Mouse (Mus musculus) intestine, postnatal 0 days (tissue): ENCODE data around the gene St3gal5. TPM values are rescaled to one million over a fixed set of nuclear protein-coding genes. Genes with fewer than 3 reads are reported as not detected.

ENCODE experiments used
- ATAC-seq: fragments of 200-750 bp; cut with Nextera tagmentation; 2 replicates; pipeline ENCODE4 v1.8.0; 2017; ENCODE audit warnings: mild to moderate bottlenecking, moderate TSS enrichment, moderate library complexity
- H3K27ac ChIP-seq: fragments of 300-500 bp; sonication (generic); 2 replicates; pipeline ENCODE4 v1.5.1; 2014; ENCODE audit warnings: mild to moderate bottlenecking, low read depth, low read length, moderate library complexity
- H3K27me3 ChIP-seq: fragments of 300-500 bp; sonication (generic); replicated peaks from 2 replicates; pipeline ENCODE4 v1.6.1; 2014; ENCODE audit warnings: low read length, mixed read lengths; ENCODE audit not compliant: control insufficient read depth, insufficient read depth
- H3K36me3 ChIP-seq: fragments of 300-500 bp; sonication (generic); 2 replicates; pipeline ENCODE4 v1.6.1; 2014; ENCODE audit warnings: mild to moderate bottlenecking, moderate library complexity; ENCODE audit not compliant: control insufficient read depth, insufficient read depth
- H3K4me1 ChIP-seq: fragments of 300-500 bp; sonication (generic); replicated peaks from 2 replicates; pipeline ENCODE4 v1.6.1; 2014; ENCODE audit warnings: antibody characterized with exemption, low read length, mixed read lengths; ENCODE audit not compliant: control insufficient read depth, insufficient read depth
- H3K4me2 ChIP-seq: fragments of 300-500 bp; sonication (generic); replicated peaks from 2 replicates; pipeline ENCODE4 v1.6.1; 2014; ENCODE audit warnings: low read depth, mild to moderate bottlenecking, moderate library complexity
- H3K4me3 ChIP-seq: fragments of 300-500 bp; sonication (generic); 2 replicates; pipeline ENCODE4 v1.5.1; 2014; ENCODE audit warnings: low read depth, low read length
- H3K9ac ChIP-seq: fragments of 300-500 bp; sonication (generic); 2 replicates; pipeline ENCODE4 v1.6.1; 2014; ENCODE audit warnings: mild to moderate bottlenecking, low read depth, low read length
- H3K9me3 ChIP-seq: fragments of 300-500 bp; sonication (generic); 2 replicates; pipeline ENCODE4 v1.6.1; 2016; ENCODE audit warnings: mixed run types; ENCODE audit not compliant: control insufficient read depth
- CTCF ChIP-seq: sonication (generic); IDR thresholded peaks from 2 replicates; pipeline ENCODE4 v1.5.1; 2016; ENCODE audit warnings: low read depth, mild to moderate bottlenecking, control low read depth, antibody characterized with exemption, moderate library complexity
- WGBS: fragments of 180-500 bp; shearing (Covaris S2); extraction: QIAGEN DNeasy Blood & Tissue Kit; methylation state at CpG from one replicate; pipeline ENCODE4 v1.1.7; 2014; 5-methylcytosine and 5-hydroxymethylcytosine counted together
- polyA plus RNA-seq: library from polyadenylated mRNA; unstranded; fragments of >200 nt; fragmentation: Nextera tagmentation; extraction: Ambion mirVana; gene quantifications from 2 replicates; pipeline ENCODE4 v1.2.1, GENCODE M21; 2015

St3gal5 gene
- polyA plus RNA-seq, 1 experiment from 2014 or later = 69.0 TPM

GRCm38 (mm10) chr6:72099281-72099680, 1.9 kb downstream of the St3gal5 start:
- Histone ChIP-seq H3K9ac (no peak overlapping the region), H3K27me3 (no peaks in the 10 kb centered on the region), H3K4me2 (peak overlapping the region; percentile 98), H3K4me3 (no peak overlapping the region), H3K27ac (no peak overlapping the region), H3K36me3 (no peaks in the 10 kb centered on the region), H3K4me1 (no peaks in the 10 kb centered on the region), H3K9me3 (no peaks in the 10 kb centered on the region)
- 81% methylated on average over 3 of the region's 3 CpGs for WGBS
- no peak for TF ChIP-seq CTCF
- no peak for ATAC-seq

GRCm38 (mm10) chr6:72100171-72100570, 2.8 kb downstream of the St3gal5 start:
- WGBS = 55% methylated on average over 5 of the region's 5 CpGs
- Histone ChIP-seq H3K27me3 (no peaks in the 10 kb centered on the region), H3K36me3 (no peaks in the 10 kb centered on the region), H3K9me3 (no peaks in the 10 kb centered on the region), H3K4me2 (no peak overlapping the region), H3K4me3 (no peak overlapping the region), H3K4me1 (no peaks in the 10 kb centered on the region), H3K27ac (no peak overlapping the region), H3K9ac (no peak overlapping the region)
- no peak for ATAC-seq
- TF ChIP-seq CTCF = no peak

GRCm38 (mm10) chr6:72100939-72101338, 3.5 kb downstream of the St3gal5 start:
- H3K36me3 ChIP-seq = no peaks in the 10 kb centered on the region
- no peak overlapping the region for H3K27ac ChIP-seq
- H3K4me3 ChIP-seq = no peak overlapping the region
- 71% methylated on average over 8 of the region's 8 CpGs for WGBS
- no peaks in the 10 kb centered on the region for H3K9me3 ChIP-seq
- H3K9ac ChIP-seq = no peak overlapping the region
- no peaks in the 10 kb centered on the region for H3K4me1 ChIP-seq
- no peak for TF ChIP-seq CTCF
- H3K4me2 ChIP-seq = no peak overlapping the region
- ATAC-seq = no peak
- H3K27me3 ChIP-seq = no peaks in the 10 kb centered on the region

GRCm38 (mm10) chr6:72101386-72101785, 4.0 kb downstream of the St3gal5 start:
- WGBS = 50% methylated on average over 4 of the region's 4 CpGs
- H3K4me2 ChIP-seq = no peak overlapping the region
- no peaks in the 10 kb centered on the region for H3K27me3 ChIP-seq
- H3K27ac ChIP-seq = no peak overlapping the region
- H3K9ac ChIP-seq = no peak overlapping the region
- TF ChIP-seq CTCF = no peak
- no peaks in the 10 kb centered on the region for H3K4me1 ChIP-seq
- H3K4me3 ChIP-seq = no peak overlapping the region
- no peak for ATAC-seq
- no peaks in the 10 kb centered on the region for H3K36me3 ChIP-seq
- no peaks in the 10 kb centered on the region for H3K9me3 ChIP-seq

GRCm38 (mm10) chr6:72102066-72102465, 4.7 kb downstream of the St3gal5 start:
- WGBS = 38% methylated on average over 5 of the region's 5 CpGs
- no peaks in the 10 kb centered on the region for H3K36me3 ChIP-seq
- no peak overlapping the region for H3K9ac ChIP-seq
- no peak for ATAC-seq
- no peak overlapping the region for H3K4me3 ChIP-seq
- H3K4me1 ChIP-seq = no peaks in the 10 kb centered on the region
- H3K4me2 ChIP-seq = no peak overlapping the region; the same call in 1 of the 2 replicates
- no peaks in the 10 kb centered on the region for H3K27me3 ChIP-seq
- no peak for TF ChIP-seq CTCF
- H3K9me3 ChIP-seq = no peaks in the 10 kb centered on the region
- H3K27ac ChIP-seq = no peak overlapping the region

GRCm38 (mm10) chr6:72104534-72104933, 7.1 kb downstream of the St3gal5 start:
- Histone ChIP-seq H3K9ac (no peak overlapping the region), H3K4me1 (no peaks in the 10 kb centered on the region), H3K9me3 (no peaks in the 10 kb centered on the region), H3K4me2 (no peak overlapping the region), H3K36me3 (no peaks in the 10 kb centered on the region), H3K27me3 (no peaks in the 10 kb centered on the region), H3K27ac (no peak overlapping the region), H3K4me3 (no peak overlapping the region)
- WGBS = 41% methylated on average over 7 of the region's 7 CpGs
- no peak for TF ChIP-seq CTCF
- no peak for ATAC-seq
